Mouse (Mus musculus) right cerebral cortex, postnatal 4 days (tissue): ENCODE results near the gene Lcn10.
"Not testable (repeated sequence)": the region's sequence is repeated elsewhere in the genome, so short reads cannot be mapped to it uniquely, and the experiment has no call there.

Experiments
- DNase-seq: peaks from one replicate; pipeline ENCODE4 v3.0.0-alpha.2; 2022

Lcn10 gene

GRCm38 (mm10) chr2:25682426-25682825 is at the start of gene Lcn10:
Gene Lcn10 (plus strand): TSS chr2:25682726.
- DNase-seq = no peak

- DNase-seq = no peak
These were observed 48.9 kb upstream of the Lcn10 start for GRCm38 (mm10) chr2:25633616-25634015.

GRCm38 (mm10) chr2:25634046-25634445 is 48.5 kb upstream of the Lcn10 start:
- DNase-seq = no peak

- DNase-seq = peak; percentile 70
These were observed 42.6 kb upstream of the Lcn10 start for GRCm38 (mm10) chr2:25639890-25640289.

- no peak for DNase-seq
These were observed 29.6 kb upstream of the Lcn10 start, which contains the start of gene Lcn8 for GRCm38 (mm10) chr2:25652902-25653301. Gene Lcn8 (plus strand): TSS chr2:25653120.

- no peak for DNase-seq
These were observed 28.0 kb upstream of the Lcn10 start for GRCm38 (mm10) chr2:25654502-25654901.

GRCm38 (mm10) chr2:25656691-25657090 is 25.8 kb upstream of the Lcn10 start:
- peak; percentile 23 for DNase-seq

GRCm38 (mm10) chr2:25657246-25657645 is 25.3 kb upstream of the Lcn10 start:
- DNase-seq = no peak

GRCm38 (mm10) chr2:25657652-25658051 is 24.9 kb upstream of the Lcn10 start, which contains the start of gene Lcn5:
Gene Lcn5 (plus strand): TSS chr2:25657952.
- DNase-seq = no peak

GRCm38 (mm10) chr2:25660279-25660678 is 22.2 kb upstream of the Lcn10 start:
- no peak for DNase-seq

GRCm38 (mm10) chr2:25661245-25661970 is 21.1 kb upstream of the Lcn10 start:
- no peak for DNase-seq

- DNase-seq = peak; percentile 62
These were observed 19.0 kb upstream of the Lcn10 start for GRCm38 (mm10) chr2:25663511-25663910.

- no peak for DNase-seq
These were observed 18.4 kb upstream of the Lcn10 start for GRCm38 (mm10) chr2:25664125-25664524.

- no peak for DNase-seq
These were observed 16.0 kb upstream of the Lcn10 start for GRCm38 (mm10) chr2:25666516-25666915.

GRCm38 (mm10) chr2:25676486-25676885 is 6.0 kb upstream of the Lcn10 start, which contains the start of gene Lcn6:
Gene Lcn6 (plus strand): TSS chr2:25676786.
- no peak for DNase-seq

- DNase-seq = no peak
These were observed 3.0 kb upstream of the Lcn10 start for GRCm38 (mm10) chr2:25679559-25679958.

GRCm38 (mm10) chr2:25686941-25687340 is 4.4 kb downstream of the Lcn10 start:
- no peak for DNase-seq

GRCm38 (mm10) chr2:25694605-25695004 is 12.1 kb downstream of the Lcn10 start:
- peak; percentile 71 for DNase-seq

- DNase-seq = no peak
These were observed 14.4 kb downstream of the Lcn10 start for GRCm38 (mm10) chr2:25696951-25697350.

GRCm38 (mm10) chr2:25698696-25699095 is 16.2 kb downstream of the Lcn10 start:
- DNase-seq = no peak

GRCm38 (mm10) chr2:25699743-25700142 is 17.2 kb downstream of the Lcn10 start, which contains the start of gene Obp2a:
Gene Obp2a (plus strand): TSS chr2:25700043.
- DNase-seq = not testable (repeated sequence)

GRCm38 (mm10) chr2:25701001-25701400 is 18.5 kb downstream of the Lcn10 start:
- DNase-seq = no peak

- no peak for DNase-seq
These were observed 21.2 kb downstream of the Lcn10 start for GRCm38 (mm10) chr2:25703706-25704105.

GRCm38 (mm10) chr2:25706643-25707481 is 24.3 kb downstream of the Lcn10 start, which contains the start of gene Bmyc:
Gene Bmyc (plus strand): TSS chr2:25706739.
- DNase-seq = peak; percentile 82
